Comparison of ENCODE assay signal across 20 mouse cellular contexts in genomic region chr4:141184426-141184825, GRCm38 (mm10). TPM values are rescaled to one million over a fixed set of nuclear protein-coding genes. Genes with fewer than 3 reads are reported as not detected.
A peak's percentile ranks its signal among the peaks of the same experiment; 100 is the strongest.
DNase-seq lines count a peak whose midpoint lies in the region; TF ChIP-seq lines count a peak whose summit lies in the region.
"Had no signal": no experiment of that assay in that cellular context is flagged by ENCODE, and none has a peak within 500 bp of the region (broad histone marks: within the 10 kb centered on the region; RNA-seq: fewer than 3 reads in every experiment).

No protein-coding gene starts in this region.

- TF ChIP-seq CTCF in kidney, adult 2 months (conservative IDR thresholded peaks at IDR 0.05; ENCODE audit: insufficient read depth, insufficient read length, low read depth, low read length): no peak

- peak; percentile 61 for DNase-seq in kidney, adult 2 months
- no peak for DNase-seq in kidney, adult 8-10 months
- peak; percentile 17 to 27 for DNase-seq in kidney, postnatal 36 days
- no peak for DNase-seq in kidney, postnatal 14 days
- no peak for DNase-seq in right cerebral cortex, postnatal 36 days (ENCODE audit: low spot score in 2 of 2)
- DNase-seq: adrenal gland, adult 2 months; adrenal gland, postnatal 10 days; adrenal gland, postnatal 25 days; cerebellum, adult 11 months; cerebellum, adult 18-20 months; cerebellum, adult 8-10 months; cerebellum, adult 9-11 months; cerebellum, postnatal 14 days; cerebellum, postnatal 36 days; embryo, embryonic 11 days had no signal

- H3K4me3 ChIP-seq in kidney, adult 2 months (ENCODE audit: insufficient read depth, low read depth, low read length): no peak overlapping the region
- H3K4me3 ChIP-seq: embryonic facial prominence, embryonic 13.5 days; embryonic facial prominence, embryonic 15.5 days; erythroblast, embryonic 14.5 days; forebrain, embryonic 10.5 days; forebrain, embryonic 12.5 days had no signal

- H3K36me3 ChIP-seq in kidney, adult 2 months (ENCODE audit: control insufficient read depth, insufficient read depth, low read length): no peaks in the 10 kb centered on the region

- 76% methylated on average over 4 of the region's 4 CpGs for WGBS in kidney, adult 2 months

- H3K4me1 ChIP-seq in kidney, adult 2 months (ENCODE audit: control insufficient read depth, insufficient read depth, low read length): peaks cover 19% of the 10 kb centered on the region

- no peak for TF ChIP-seq POLR2A in kidney, adult 2 months (IDR thresholded peaks at IDR 0.05; ENCODE audit: low read depth, low read length)

- H3K27me3 ChIP-seq in kidney, adult 2 months (replicated peaks; ENCODE audit: control insufficient read depth, insufficient read depth, low read length): no peaks in the 10 kb centered on the region
- H3K27me3 ChIP-seq: embryonic facial prominence, embryonic 13.5 days; embryonic facial prominence, embryonic 15.5 days; forebrain, embryonic 12.5 days had no signal

- H3K27ac ChIP-seq in kidney, adult 2 months (ENCODE audit: insufficient read depth, low read depth, low read length): no peak overlapping the region
- H3K27ac ChIP-seq: embryonic facial prominence, embryonic 13.5 days; embryonic facial prominence, embryonic 15.5 days; forebrain, embryonic 10.5 days; forebrain, embryonic 12.5 days had no signal

RNA-seq across cellular contexts. Expression of gene Rsg1, which starts 29.3 kb away (rescaled TPM):
- polyA plus RNA-seq in kidney, adult 2 months (2012; rRNA removed): 1.2 and 1.6 TPM in 2 replicates
- polyA plus RNA-seq: erythroblast, embryonic 14.5 days had no signal

RNA-seq across cellular contexts. Expression of gene Fbxo42, which starts 36.7 kb away (rescaled TPM):
- polyA plus RNA-seq in kidney, adult 2 months (2012; rRNA removed): 11.7 and 13.0 TPM in 2 replicates

RNA-seq across cellular contexts. Expression of gene Szrd1, which starts 44.9 kb away (rescaled TPM):
- polyA plus RNA-seq in kidney, adult 2 months (2012; rRNA removed): 59.3 and 60.3 TPM in 2 replicates

RNA-seq across cellular contexts. Expression of gene Arhgef19, which starts 54.9 kb away (rescaled TPM):
- polyA plus RNA-seq in kidney, adult 2 months (2012; rRNA removed): 4.9 and 5.1 TPM in 2 replicates

Comparison
In these comparisons a context has a peak if more than half of its experiments do, and no peak if none do; other contexts are left out.
1. DNase-seq: peak in kidney, adult 2 months (single experiment) and kidney, postnatal 36 days (2 of 2); none in kidney, adult 8-10 months (0 of 2), kidney, postnatal 14 days (single experiment) and right cerebral cortex, postnatal 36 days (0 of 2).